Mouse (Mus musculus) midbrain, embryonic 16.5 days (tissue): ENCODE data around the gene Fxyd7. TPM values are rescaled to one million over a fixed set of nuclear protein-coding genes. Genes with fewer than 3 reads are reported as not detected.

ENCODE experiments used
- ATAC-seq: fragments of 200-750 bp; cut with Nextera tagmentation; 2 replicates; pipeline ENCODE4 v1.8.0; 2017; ENCODE audit warnings: moderate TSS enrichment
- H3K27ac ChIP-seq: fragments of 300-500 bp; sonication (generic); 2 replicates; pipeline ENCODE4 v1.5.1; 2014; ENCODE audit warnings: mild to moderate bottlenecking, low read length, mixed read lengths
- H3K27me3 ChIP-seq: fragments of 300-500 bp; sonication (generic); 2 replicates; pipeline ENCODE4 v1.6.1; 2014; ENCODE audit warnings: low read depth, low read length, mixed read lengths; ENCODE audit not compliant: control insufficient read depth, insufficient read depth
- H3K36me3 ChIP-seq: fragments of 300-500 bp; sonication (generic); 2 replicates; pipeline ENCODE4 v1.6.1; 2014; ENCODE audit warnings: mild to moderate bottlenecking, low read length, moderate library complexity, mixed read lengths; ENCODE audit not compliant: control insufficient read depth, insufficient read depth
- H3K4me1 ChIP-seq: fragments of 300-500 bp; sonication (generic); 2 replicates; pipeline ENCODE4 v1.6.1; 2014; ENCODE audit warnings: mild to moderate bottlenecking, low read length, mixed read lengths; ENCODE audit not compliant: control insufficient read depth, insufficient read depth
- H3K4me2 ChIP-seq: fragments of 300-500 bp; sonication (generic); 2 replicates; pipeline ENCODE4 v1.6.1; 2014; ENCODE audit warnings: mild to moderate bottlenecking, low read length, mixed read lengths
- H3K4me3 ChIP-seq: fragments of 300-500 bp; sonication (generic); 2 replicates; pipeline ENCODE4 v1.5.1; 2014; ENCODE audit warnings: low read depth, mild to moderate bottlenecking, low read length, moderate library complexity, mixed read lengths
- H3K9ac ChIP-seq: fragments of 300-500 bp; sonication (generic); 2 replicates; pipeline ENCODE4 v1.6.1; 2014; ENCODE audit warnings: low read depth, low read length, mixed read lengths
- H3K9me3 ChIP-seq: fragments of 300-500 bp; sonication (generic); replicated peaks from 2 replicates; pipeline ENCODE4 v1.6.1; 2014; ENCODE audit warnings: mild to moderate bottlenecking, low read length, mixed read lengths; ENCODE audit not compliant: control insufficient read depth, poor library complexity, severe bottlenecking
- WGBS: fragments of 180-500 bp; shearing (Covaris S2); extraction: QIAGEN DNeasy Blood & Tissue Kit; methylation state at CpG from one replicate; pipeline ENCODE4 v1.1.7; 2014; 5-methylcytosine and 5-hydroxymethylcytosine counted together
- microRNA-seq: library from miRNA; unstranded; fragments of <30 nt; microRNA quantifications from one replicate; pipeline ENCODE4, GENCODE M21; 2017
- polyA plus RNA-seq: library from polyadenylated mRNA; unstranded; fragments of >200 nt; fragmentation: Nextera tagmentation; extraction: Ambion mirVana; gene quantifications from 2 replicates; pipeline ENCODE4 v1.2.1, GENCODE M21; 2015

The Fxyd7 gene
- polyA plus RNA-seq, 1 experiment from 2014 or later, result 270 TPM

GRCm38 (mm10) chr7:31008889-31009288 is 42.4 kb downstream of the Fxyd7 start:
- Histone ChIP-seq H3K4me3 (no peak overlapping the region), H3K4me2 (no peak overlapping the region), H3K9me3 (no peaks in the 10 kb centered on the region), H3K36me3 (no peaks in the 10 kb centered on the region), H3K27ac (no peak overlapping the region), H3K9ac (no peak overlapping the region), H3K27me3 (no peaks in the 10 kb centered on the region), H3K4me1 (no peaks in the 10 kb centered on the region)
- WGBS, result 74% methylated on average over 3 of the region's 3 CpGs
- no peak for ATAC-seq

- Histone ChIP-seq H3K9me3 (no peaks in the 10 kb centered on the region), H3K27ac (no peak overlapping the region), H3K27me3 (no peaks in the 10 kb centered on the region), H3K4me1 (no peaks in the 10 kb centered on the region), H3K4me3 (no peak overlapping the region), H3K4me2 (no peak overlapping the region), H3K9ac (no peak overlapping the region), H3K36me3 (no peaks in the 10 kb centered on the region)
- no peak for ATAC-seq
- 56% methylated on average over 1 of the region's 1 CpGs for WGBS
These were observed 43.1 kb downstream of the Fxyd7 start for GRCm38 (mm10) chr7:31008175-31008574.

DNA sequence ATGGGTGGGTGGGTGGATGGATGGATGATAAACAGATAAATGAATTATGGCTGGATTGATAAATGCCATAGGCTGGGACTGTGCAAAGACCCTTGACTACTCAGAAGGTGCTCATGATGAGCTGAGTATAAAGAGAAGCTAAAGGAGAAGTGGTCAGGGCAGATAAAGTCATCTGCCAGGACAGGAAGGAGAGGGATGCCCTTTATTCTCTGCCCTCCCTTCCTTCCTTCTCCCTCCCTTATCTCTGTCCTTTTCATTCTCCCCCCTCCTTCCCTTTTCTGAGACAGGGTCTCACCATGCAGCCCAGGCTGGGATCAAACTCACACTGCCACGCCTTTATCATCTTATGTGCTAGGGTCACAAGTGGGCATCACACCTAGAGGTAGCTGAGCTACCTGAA is 43.5 kb downstream of the Fxyd7 start:
- Histone ChIP-seq H3K36me3 (no peaks in the 10 kb centered on the region), H3K9ac (no peak overlapping the region), H3K9me3 (no peaks in the 10 kb centered on the region), H3K4me3 (no peak overlapping the region), H3K4me1 (no peaks in the 10 kb centered on the region), H3K27ac (no peak overlapping the region), H3K4me2 (no peak overlapping the region), H3K27me3 (no peaks in the 10 kb centered on the region)
- ATAC-seq, result no peak
- WGBS, result 87% methylated on average over 1 of the region's 1 CpGs

DNA sequence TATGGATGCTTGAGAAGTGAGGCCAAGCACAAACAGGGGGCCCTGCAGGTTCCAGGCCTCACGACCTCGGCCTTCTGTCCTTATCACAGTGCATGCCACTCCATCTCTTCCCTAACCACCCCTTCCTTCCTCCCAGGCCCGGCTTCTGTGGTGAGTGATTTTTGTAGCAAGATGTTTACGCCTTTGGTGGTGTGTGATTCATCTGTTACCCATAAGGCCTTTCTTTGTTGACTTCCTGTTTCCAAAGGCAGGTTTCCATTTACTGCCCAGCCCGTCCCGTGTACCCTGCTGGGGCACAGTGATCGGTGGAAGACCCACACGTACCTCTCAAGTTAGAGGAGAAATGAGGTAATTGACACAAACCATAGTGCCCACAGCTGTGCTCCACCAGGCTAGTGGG is 48.6 kb downstream of the Fxyd7 start:
- H3K4me3 ChIP-seq, result no peak overlapping the region
- no peak for ATAC-seq
- no peak overlapping the region for H3K4me2 ChIP-seq
- no peaks in the 10 kb centered on the region for H3K9me3 ChIP-seq
- WGBS, result 87% methylated on average over 8 of the region's 8 CpGs
- H3K36me3 ChIP-seq, result no peaks in the 10 kb centered on the region
- no peak overlapping the region for H3K27ac ChIP-seq
- no peaks in the 10 kb centered on the region for H3K27me3 ChIP-seq
- no peak overlapping the region for H3K9ac ChIP-seq
- no peaks in the 10 kb centered on the region for H3K4me1 ChIP-seq

GRCm38 (mm10) chr7:31000505-31001020 is 50.7 kb downstream of the Fxyd7 start:
- 44% methylated on average over 7 of the region's 7 CpGs for WGBS
- Histone ChIP-seq H3K9me3 (no peaks in the 10 kb centered on the region; the same call in 1 of the 2 replicates), H3K27me3 (no peaks in the 10 kb centered on the region), H3K4me3 (no peak overlapping the region), H3K4me1 (no peaks in the 10 kb centered on the region), H3K36me3 (no peaks in the 10 kb centered on the region), H3K27ac (no peak overlapping the region), H3K4me2 (no peak overlapping the region), H3K9ac (no peak overlapping the region)
- no peak for ATAC-seq

DNA sequence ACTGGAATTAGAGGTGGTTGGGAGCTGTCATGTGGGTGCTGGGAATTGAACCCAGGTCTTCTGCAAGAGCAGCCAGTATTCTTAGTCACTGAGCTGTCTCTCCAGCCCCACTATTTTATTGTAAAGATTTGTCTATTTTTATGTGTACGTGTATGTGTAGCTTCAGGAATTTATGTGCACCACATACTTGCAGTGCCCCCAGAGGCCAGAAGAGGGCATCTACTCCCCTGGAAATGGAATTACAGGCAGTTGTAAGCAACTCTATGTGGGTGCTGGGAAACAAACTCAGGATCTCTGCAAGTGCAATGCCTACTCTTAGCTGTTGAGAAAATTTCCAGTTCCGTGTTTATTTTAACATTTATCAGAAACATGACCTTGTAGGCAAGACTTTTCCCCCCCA is 54.8 kb downstream of the Fxyd7 start:
- Histone ChIP-seq H3K4me3 (no peak overlapping the region), H3K4me2 (no peak overlapping the region), H3K9me3 (no peaks in the 10 kb centered on the region; the same call in 1 of the 2 replicates), H3K9ac (no peak overlapping the region), H3K27ac (no peak overlapping the region), H3K4me1 (no peaks in the 10 kb centered on the region), H3K27me3 (no peaks in the 10 kb centered on the region), H3K36me3 (no peaks in the 10 kb centered on the region)
- WGBS, result 94% methylated on average over 2 of the region's 2 CpGs
- no peak for ATAC-seq

GRCm38 (mm10) chr7:30993986-30994385 is 57.3 kb downstream of the Fxyd7 start:
- no peaks in the 10 kb centered on the region for H3K4me1 ChIP-seq
- H3K27ac ChIP-seq, result no peak overlapping the region
- no peaks in the 10 kb centered on the region for H3K36me3 ChIP-seq
- no peak overlapping the region for H3K9ac ChIP-seq
- ATAC-seq, result no peak
- H3K4me3 ChIP-seq, result no peak overlapping the region
- no peaks in the 10 kb centered on the region; the same call in 1 of the 2 replicates for H3K9me3 ChIP-seq
- H3K27me3 ChIP-seq, result no peaks in the 10 kb centered on the region
- 73% methylated on average over 5 of the region's 5 CpGs for WGBS
- H3K4me2 ChIP-seq, result no peak overlapping the region

Small RNA genes within 50 kb of the gene (microRNA-seq; reads per million reads assigned to microRNA genes)
- not detected for gene Mir7050

Other genes with a start within 250 kb of the Fxyd7 start
- 0.13 TPM in 1 of 2 replicates, not detected in the other for gene Ffar2, start 227.7 kb downstream of the Fxyd7 start, polyA plus RNA-seq
- gene Ffar3, start 195.3 kb downstream of the Fxyd7 start, polyA plus RNA-seq, result not detected in 2 replicates
- gene Ffar1, start 189.9 kb downstream of the Fxyd7 start, polyA plus RNA-seq, result not detected in 2 replicates
- gene Cd22, start 171.1 kb downstream of the Fxyd7 start, polyA plus RNA-seq, result 0.06 TPM in 1 of 2 replicates, not detected in the other
- 4.5 and 4.7 TPM in 2 replicates for gene Mag, start 136.6 kb downstream of the Fxyd7 start, polyA plus RNA-seq
- gene Hamp2, start 126.8 kb downstream of the Fxyd7 start, polyA plus RNA-seq, result not detected in 2 replicates
- gene Hamp, start 107.4 kb downstream of the Fxyd7 start, polyA plus RNA-seq, result not detected in 2 replicates
- 28.6 and 29.6 TPM in 2 replicates for gene Usf2, start 94.7 kb downstream of the Fxyd7 start, polyA plus RNA-seq
- 16.7 and 19.0 TPM in 2 replicates for gene Lsr, start 78.0 kb downstream of the Fxyd7 start, polyA plus RNA-seq
- 0.60 and 0.84 TPM in 2 replicates for gene Fam187b, start 77.7 kb downstream of the Fxyd7 start, polyA plus RNA-seq
- 19.0 and 24.4 TPM in 2 replicates for gene Fxyd5, start 9.0 kb downstream of the Fxyd7 start, polyA plus RNA-seq
- 11.2 and 17.3 TPM in 2 replicates for gene Fxyd1, start 5.7 kb upstream of the Fxyd7 start, polyA plus RNA-seq
- 0.15 and 0.35 TPM in 2 replicates for gene Lgi4, start 7.9 kb upstream of the Fxyd7 start, polyA plus RNA-seq
- not detected in 2 replicates for gene Fxyd3, start 25.2 kb upstream of the Fxyd7 start, polyA plus RNA-seq
- gene Hpn, start 63.8 kb upstream of the Fxyd7 start, polyA plus RNA-seq, result 0.21 TPM in 1 of 2 replicates, not detected in the other
- 7.4 and 12.2 TPM in 2 replicates for gene Scn1b, start 75.5 kb upstream of the Fxyd7 start, polyA plus RNA-seq
- 239 and 246 TPM in 2 replicates for gene Gramd1a, start 104.4 kb upstream of the Fxyd7 start, polyA plus RNA-seq
- not detected in 2 replicates for gene Scgb2b2, start 239.0 kb upstream of the Fxyd7 start, polyA plus RNA-seq
- gene Scgb1b2, start 240.4 kb upstream of the Fxyd7 start, polyA plus RNA-seq, result not detected in 2 replicates